Mouse (Mus musculus) midbrain, embryonic 16.5 days (tissue): ENCODE results near the gene Nav3. TPM values are rescaled to one million over a fixed set of nuclear protein-coding genes. Genes with fewer than 3 reads are reported as not detected.
A peak's percentile ranks its signal among the peaks of the same experiment; 100 is the strongest.

Experiments
- ATAC-seq: fragments of 200-750 bp; cut with Nextera tagmentation; 2 replicates; pipeline ENCODE4 v1.8.0; 2017; ENCODE audit warnings: moderate TSS enrichment
- H3K27ac ChIP-seq: fragments of 300-500 bp; sonication (generic); 2 replicates; pipeline ENCODE4 v1.5.1; 2014; ENCODE audit warnings: mild to moderate bottlenecking, low read length, mixed read lengths
- H3K27me3 ChIP-seq: fragments of 300-500 bp; sonication (generic); 2 replicates; pipeline ENCODE4 v1.6.1; 2014; ENCODE audit warnings: low read depth, low read length, mixed read lengths; ENCODE audit not compliant: control insufficient read depth, insufficient read depth
- H3K36me3 ChIP-seq: fragments of 300-500 bp; sonication (generic); 2 replicates; pipeline ENCODE4 v1.6.1; 2014; ENCODE audit warnings: mild to moderate bottlenecking, low read length, moderate library complexity, mixed read lengths; ENCODE audit not compliant: control insufficient read depth, insufficient read depth
- H3K4me1 ChIP-seq: fragments of 300-500 bp; sonication (generic); 2 replicates; pipeline ENCODE4 v1.6.1; 2014; ENCODE audit warnings: mild to moderate bottlenecking, low read length, mixed read lengths; ENCODE audit not compliant: control insufficient read depth, insufficient read depth
- H3K4me2 ChIP-seq: fragments of 300-500 bp; sonication (generic); 2 replicates; pipeline ENCODE4 v1.6.1; 2014; ENCODE audit warnings: mild to moderate bottlenecking, low read length, mixed read lengths
- H3K4me3 ChIP-seq: fragments of 300-500 bp; sonication (generic); 2 replicates; pipeline ENCODE4 v1.5.1; 2014; ENCODE audit warnings: low read depth, mild to moderate bottlenecking, low read length, moderate library complexity, mixed read lengths
- H3K9ac ChIP-seq: fragments of 300-500 bp; sonication (generic); 2 replicates; pipeline ENCODE4 v1.6.1; 2014; ENCODE audit warnings: low read depth, low read length, mixed read lengths
- H3K9me3 ChIP-seq: fragments of 300-500 bp; sonication (generic); replicated peaks from 2 replicates; pipeline ENCODE4 v1.6.1; 2014; ENCODE audit warnings: mild to moderate bottlenecking, low read length, mixed read lengths; ENCODE audit not compliant: control insufficient read depth, poor library complexity, severe bottlenecking
- WGBS: fragments of 180-500 bp; shearing (Covaris S2); extraction: QIAGEN DNeasy Blood & Tissue Kit; methylation state at CpG from one replicate; pipeline ENCODE4 v1.1.7; 2014; 5-methylcytosine and 5-hydroxymethylcytosine counted together
- polyA plus RNA-seq: library from polyadenylated mRNA; unstranded; fragments of >200 nt; fragmentation: Nextera tagmentation; extraction: Ambion mirVana; gene quantifications from 2 replicates; pipeline ENCODE4 v1.2.1, GENCODE M21; 2015

The Nav3 gene
- polyA plus RNA-seq = 18.7 and 24.6 TPM in 2 replicates

DNA sequence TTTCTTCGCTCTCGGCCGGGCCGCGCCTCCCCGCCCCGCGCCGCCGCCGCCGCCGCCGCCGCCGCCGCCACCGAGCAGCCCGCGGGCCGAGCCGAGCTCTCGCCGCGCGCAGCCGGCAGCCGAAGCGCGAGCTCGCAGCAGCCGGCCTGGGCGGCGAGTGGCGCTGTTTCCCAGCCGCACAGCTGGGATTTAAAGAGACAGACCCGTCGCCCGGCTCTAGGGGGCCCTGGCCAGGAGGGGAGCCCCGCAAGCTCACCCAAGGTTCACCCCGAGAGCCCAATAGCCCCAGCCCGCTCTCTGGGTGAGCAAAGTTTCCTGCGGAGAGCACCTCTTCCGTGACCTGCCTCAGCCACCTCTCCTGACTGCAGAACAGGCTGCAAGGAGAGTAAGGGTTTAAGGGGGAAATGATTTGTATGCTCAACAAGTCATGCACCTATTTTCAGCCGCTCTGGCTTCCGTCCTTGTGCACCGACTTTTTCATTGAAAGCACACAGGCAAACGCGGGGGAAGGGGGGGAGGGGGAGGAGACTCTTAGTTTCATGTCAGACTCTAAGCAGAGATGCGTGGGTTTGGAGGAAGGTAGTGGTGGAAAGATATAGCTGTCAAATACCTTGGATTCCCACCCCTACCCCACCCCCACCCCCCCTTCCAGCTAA, at the start of gene Nav3:
Nav3 (minus strand) TSS at position 367 of the 656 bp plus-strand sequence.
- H3K4me1 ChIP-seq = peaks cover 17% of the 10 kb centered on the region
- peak within 1 kb of the TSS; percentile 94 for H3K27ac ChIP-seq
- WGBS = 0% methylated on average over 19 of the region's 50 CpGs
- H3K27me3 ChIP-seq = no peaks in the 10 kb centered on the region
- no peaks in the 10 kb centered on the region for H3K9me3 ChIP-seq
- H3K4me2 ChIP-seq = peak within 1 kb of the TSS; percentile 64
- H3K9ac ChIP-seq = peak within 1 kb of the TSS; percentile 92
- peak; percentile 90 for ATAC-seq
- no peaks in the 10 kb centered on the region for H3K36me3 ChIP-seq
- H3K4me3 ChIP-seq = peak within 1 kb of the TSS; percentile 87

DNA sequence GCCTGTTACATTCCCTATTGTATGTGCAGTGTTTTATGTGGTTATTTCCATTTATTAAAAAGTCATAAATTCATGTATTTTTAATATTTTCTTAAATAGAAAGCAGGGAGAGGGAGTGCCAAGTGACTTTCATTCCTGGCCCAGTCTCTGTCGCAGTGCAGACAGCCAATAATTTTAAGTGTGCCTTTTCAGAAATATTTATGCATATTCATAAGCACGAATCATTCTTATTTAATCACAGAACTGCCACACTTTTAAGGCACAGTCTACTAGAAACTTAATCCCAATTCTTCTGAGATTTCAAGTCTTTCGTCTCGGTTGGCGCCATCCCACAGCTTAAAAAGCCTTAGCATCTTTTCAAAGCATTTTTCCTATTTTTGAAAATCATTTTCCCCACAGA, 29.3 kb upstream of the Nav3 start:
- Histone ChIP-seq H3K9ac (no peak overlapping the region), H3K27me3 (no peaks in the 10 kb centered on the region), H3K9me3 (no peaks in the 10 kb centered on the region), H3K27ac (no peak overlapping the region), H3K4me3 (no peak overlapping the region), H3K4me2 (no peak overlapping the region), H3K4me1 (no peaks in the 10 kb centered on the region), H3K36me3 (no peaks in the 10 kb centered on the region)
- ATAC-seq = peak; percentile 28; the same call in 1 of the 2 replicates
- 43% methylated on average over 5 of the region's 5 CpGs for WGBS

- H3K9me3 ChIP-seq = no peaks in the 10 kb centered on the region
- no peak overlapping the region for H3K9ac ChIP-seq
- WGBS = 62% methylated on average over 8 of the region's 8 CpGs
- no peak overlapping the region for H3K27ac ChIP-seq
- H3K4me2 ChIP-seq = no peak overlapping the region
- ATAC-seq = no peak
- H3K36me3 ChIP-seq = no peaks in the 10 kb centered on the region
- no peak overlapping the region for H3K4me3 ChIP-seq
- no peaks in the 10 kb centered on the region for H3K27me3 ChIP-seq
- no peaks in the 10 kb centered on the region for H3K4me1 ChIP-seq
Observed at GRCm38 (mm10) chr10:110484822-110485221, 28.8 kb upstream of the Nav3 start.

- H3K36me3 ChIP-seq = no peaks in the 10 kb centered on the region
- H3K9ac ChIP-seq = no peak overlapping the region
- ATAC-seq = no peak
- no peak overlapping the region for H3K4me2 ChIP-seq
- H3K4me3 ChIP-seq = no peak overlapping the region
- H3K27ac ChIP-seq = no peak overlapping the region
- no peaks in the 10 kb centered on the region for H3K27me3 ChIP-seq
- no peaks in the 10 kb centered on the region for H3K9me3 ChIP-seq
- H3K4me1 ChIP-seq = peaks cover 4% of the 10 kb centered on the region; the same call in 1 of the 2 replicates
- 87% methylated on average over 3 of the region's 3 CpGs for WGBS
Observed at GRCm38 (mm10) chr10:110479189-110479588, 23.2 kb upstream of the Nav3 start.

DNA sequence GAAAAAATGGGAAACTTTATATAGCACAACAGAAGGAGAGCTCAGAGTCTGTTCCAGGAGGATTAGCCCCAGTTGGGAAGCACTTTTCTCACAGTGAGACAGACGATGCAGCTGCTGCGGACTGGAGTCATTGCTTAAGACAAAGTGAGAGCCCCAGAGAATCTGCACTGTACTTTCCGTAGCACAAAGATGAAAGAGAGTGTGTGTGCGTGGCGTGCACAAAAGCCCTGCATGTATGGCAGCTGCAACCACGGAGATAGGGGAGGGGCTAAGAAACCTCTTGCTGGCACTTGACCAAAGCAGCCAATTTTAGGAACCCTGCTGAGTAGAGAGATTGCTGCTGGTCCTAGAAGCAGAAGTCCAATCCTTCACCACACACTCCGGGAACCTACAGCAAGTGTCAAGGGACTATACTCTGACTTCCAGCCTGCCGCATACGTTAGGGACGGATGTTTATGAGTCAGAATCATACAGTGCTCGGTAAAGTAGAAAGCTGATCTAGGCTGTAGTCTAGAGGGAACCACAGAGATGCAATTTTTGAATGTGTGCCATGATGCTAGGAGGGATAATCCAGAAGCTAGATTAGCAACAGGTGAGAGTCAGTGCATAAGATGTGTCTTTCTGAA, 21.8 kb upstream of the Nav3 start:
- Histone ChIP-seq H3K9me3 (no peaks in the 10 kb centered on the region), H3K4me1 (peaks cover 4% of the 10 kb centered on the region; the same call in 1 of the 2 replicates), H3K4me3 (no peak overlapping the region), H3K36me3 (no peaks in the 10 kb centered on the region), H3K27ac (no peak overlapping the region), H3K27me3 (no peaks in the 10 kb centered on the region), H3K9ac (no peak overlapping the region), H3K4me2 (peak overlapping the region; percentile 42)
- peak; percentile 64 for ATAC-seq
- WGBS = 30% methylated on average over 11 of the region's 11 CpGs

- no peak for ATAC-seq
- H3K27ac ChIP-seq = no peak overlapping the region
- H3K9ac ChIP-seq = no peak overlapping the region
- no peaks in the 10 kb centered on the region for H3K36me3 ChIP-seq
- peaks cover 4% of the 10 kb centered on the region; the same call in 1 of the 2 replicates for H3K4me1 ChIP-seq
- H3K27me3 ChIP-seq = no peaks in the 10 kb centered on the region
- no peak overlapping the region for H3K4me2 ChIP-seq
- H3K9me3 ChIP-seq = no peaks in the 10 kb centered on the region
- no peak overlapping the region for H3K4me3 ChIP-seq
- WGBS = 82% methylated on average over 1 of the region's 1 CpGs
Observed at GRCm38 (mm10) chr10:110474107-110474506, 18.1 kb upstream of the Nav3 start.

GRCm38 (mm10) chr10:110469445-110469844, 13.4 kb upstream of the Nav3 start:
- no peak overlapping the region for H3K4me3 ChIP-seq
- 83% methylated on average over 4 of the region's 4 CpGs for WGBS
- no peak overlapping the region for H3K9ac ChIP-seq
- no peak for ATAC-seq
- no peak overlapping the region for H3K27ac ChIP-seq
- H3K36me3 ChIP-seq = no peaks in the 10 kb centered on the region
- H3K4me2 ChIP-seq = no peak overlapping the region
- H3K27me3 ChIP-seq = no peaks in the 10 kb centered on the region
- no peaks in the 10 kb centered on the region for H3K9me3 ChIP-seq
- H3K4me1 ChIP-seq = no peaks in the 10 kb centered on the region

DNA sequence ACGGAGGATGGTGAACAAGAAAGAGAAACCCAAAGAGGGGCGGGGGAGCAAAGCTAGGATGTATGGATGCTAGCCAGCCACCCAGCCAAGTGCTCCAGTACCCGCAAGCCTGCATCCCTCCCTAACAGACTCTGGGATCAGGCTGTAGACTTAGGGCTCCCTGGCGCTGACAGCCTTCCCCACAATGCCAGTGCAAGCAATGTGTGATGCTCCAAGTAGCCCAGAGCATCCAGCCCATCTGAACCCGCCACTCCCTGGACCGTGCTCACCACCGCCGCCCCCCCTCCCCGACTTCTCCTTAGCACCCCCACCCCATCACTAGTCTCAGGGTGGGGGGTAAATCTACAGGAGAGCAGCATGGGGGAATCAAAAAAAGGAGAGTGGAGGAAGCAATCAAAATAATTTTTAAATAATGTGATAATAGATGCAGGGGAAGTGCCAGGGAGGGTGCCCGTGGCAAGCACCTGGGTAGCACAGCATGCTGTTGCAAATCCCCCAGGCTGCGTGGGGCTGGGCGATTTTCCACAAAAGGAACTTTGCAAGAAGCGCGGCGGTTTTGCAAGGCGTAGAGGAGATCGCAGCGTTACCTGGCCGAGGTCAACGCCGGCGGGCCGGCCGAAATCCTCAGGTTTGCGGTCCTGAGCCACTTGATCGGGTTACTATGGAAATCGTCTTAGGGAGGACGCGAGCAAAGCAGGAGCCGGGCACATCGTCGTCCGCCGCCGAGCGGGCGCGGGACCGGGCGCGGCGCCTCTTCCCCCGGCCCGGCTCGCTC, 754 bp downstream of the Nav3 start:
- Histone ChIP-seq H3K9me3 (no peaks in the 10 kb centered on the region), H3K4me3 (peak overlapping the region; percentile 87), H3K4me1 (peaks cover 17% of the 10 kb centered on the region), H3K27me3 (no peaks in the 10 kb centered on the region), H3K27ac (peak overlapping the region; percentile 94), H3K9ac (peak overlapping the region; percentile 92), H3K36me3 (no peaks in the 10 kb centered on the region), H3K4me2 (peak overlapping the region; percentile 64)
- under 1% methylated on average over 42 of the region's 45 CpGs for WGBS
- peak; percentile 82 for ATAC-seq
